Mouse (Mus musculus) neural tube, embryonic 11.5 days (tissue): ENCODE results near the gene Ccdc96. TPM values are rescaled to one million over a fixed set of nuclear protein-coding genes. Genes with fewer than 3 reads are reported as not detected.
A peak's percentile ranks its signal among the peaks of the same experiment; 100 is the strongest.

Experiments used
- ATAC-seq: fragments of 200-750 bp; cut with Nextera tagmentation; 2 replicates; pipeline ENCODE4 v1.8.0; 2017; ENCODE audit warnings: moderate number of reproducible peaks, mild to moderate bottlenecking, moderate TSS enrichment, moderate library complexity; ENCODE audit not compliant: insufficient read depth, low FRiP score, low TSS enrichment
- DNase-seq: peaks from one replicate; pipeline ENCODE4 v3.0.0-alpha.2; 2015; ENCODE audit warnings: low spot score
- H3K27ac ChIP-seq: fragments of 300-500 bp; sonication (generic); 2 replicates; pipeline ENCODE4 v1.5.1; 2014; ENCODE audit warnings: low read depth, mild to moderate bottlenecking, low read length
- H3K27me3 ChIP-seq: fragments of 300-500 bp; sonication (generic); 2 replicates; pipeline ENCODE4 v1.6.1; 2014; ENCODE audit warnings: mild to moderate bottlenecking, low read length, mixed read lengths; ENCODE audit not compliant: control insufficient read depth, insufficient read depth
- H3K36me3 ChIP-seq: fragments of 300-500 bp; sonication (generic); 2 replicates; pipeline ENCODE4 v1.6.1; 2014; ENCODE audit warnings: mild to moderate bottlenecking, low read length, moderate library complexity, mixed read lengths; ENCODE audit not compliant: control insufficient read depth, insufficient read depth
- H3K4me1 ChIP-seq: fragments of 300-500 bp; sonication (generic); 2 replicates; pipeline ENCODE4 v1.6.1; 2014; ENCODE audit warnings: low read length, mixed read lengths; ENCODE audit not compliant: control insufficient read depth, insufficient read depth
- H3K4me2 ChIP-seq: fragments of 300-500 bp; sonication (generic); 2 replicates; pipeline ENCODE4 v1.6.1; 2014; ENCODE audit warnings: low read depth, mild to moderate bottlenecking, moderate library complexity
- H3K4me3 ChIP-seq: fragments of 300-500 bp; sonication (generic); 2 replicates; pipeline ENCODE4 v1.5.1; 2014; ENCODE audit warnings: low read depth, low read length
- H3K9ac ChIP-seq: fragments of 300-500 bp; sonication (generic); 2 replicates; pipeline ENCODE4 v1.6.1; 2014; ENCODE audit warnings: mild to moderate bottlenecking, low read length
- H3K9me3 ChIP-seq: fragments of 300-500 bp; sonication (generic); 2 replicates; pipeline ENCODE4 v1.6.1; 2016; ENCODE audit warnings: low read length; ENCODE audit not compliant: control insufficient read depth
- WGBS: fragments of 180-500 bp; shearing (Covaris S2); extraction: QIAGEN DNeasy Blood & Tissue Kit; methylation state at CpG from one replicate; pipeline ENCODE4 v1.1.7; 2014; 5-methylcytosine and 5-hydroxymethylcytosine counted together
- polyA plus RNA-seq: library from polyadenylated mRNA; unstranded; fragments of >200 nt; fragmentation: Nextera tagmentation; extraction: Ambion mirVana; gene quantifications from 2 replicates; pipeline ENCODE4 v1.2.1, GENCODE M21; 2014

Gene Ccdc96
- polyA plus RNA-seq, 1 experiment from 2014 or later: 3.8 TPM

DNA sequence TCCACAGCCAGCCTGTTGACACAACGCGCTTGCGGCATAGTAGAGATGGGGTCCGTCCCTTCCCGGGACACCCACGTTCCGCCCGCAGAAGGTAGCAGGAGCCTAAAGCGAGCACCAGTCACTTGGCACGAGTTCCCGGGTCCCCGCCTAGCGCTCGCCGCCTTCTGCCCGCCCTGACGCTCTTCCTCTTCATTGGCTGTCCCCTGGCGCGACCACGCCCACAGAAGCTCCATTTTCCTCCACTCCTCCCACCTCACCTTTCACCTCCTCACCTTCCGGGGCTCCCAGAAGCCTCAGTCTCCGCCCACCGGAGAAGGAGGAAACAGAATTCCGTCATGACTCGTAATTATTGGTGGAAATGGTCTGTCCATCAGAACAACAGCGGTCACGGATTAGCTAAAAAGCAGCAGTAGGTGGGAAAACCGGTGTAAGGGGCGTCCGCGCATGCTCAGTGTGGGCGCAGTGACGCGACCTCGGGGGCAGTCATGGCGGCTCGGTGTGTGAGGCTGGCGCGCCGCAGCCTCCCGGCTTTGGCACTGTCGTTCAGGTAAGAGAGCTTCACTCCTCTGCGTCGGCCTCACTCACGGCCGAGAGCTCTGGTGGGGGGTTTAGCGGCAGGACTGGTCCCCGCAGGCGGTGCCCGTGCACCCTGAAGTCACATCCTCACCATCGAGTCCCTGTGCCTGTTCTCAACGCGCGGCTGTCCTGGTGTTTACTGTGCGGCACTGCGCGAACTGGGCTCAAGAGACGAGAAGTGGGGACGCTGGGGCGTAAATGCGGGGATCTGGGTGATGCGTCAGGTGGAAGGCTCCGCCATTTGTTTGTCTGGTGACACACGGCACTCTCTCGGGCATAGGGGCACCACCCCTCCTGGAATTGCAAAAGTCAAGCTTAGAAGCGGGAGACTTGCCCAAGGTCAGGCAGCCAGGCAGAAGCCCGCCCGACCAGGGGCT is 19.4 kb upstream of the Ccdc96 start, which contains the start of gene Grpel1:
Grpel1 (plus strand) TSS at position 290 of the 953 bp plus-strand sequence.
- Histone ChIP-seq H3K9ac (peak within 1 kb of the TSS; percentile 67), H3K4me2 (peak within 1 kb of the TSS; percentile 98), H3K27me3 (no peaks in the 10 kb centered on the region), H3K27ac (no peak within 1 kb of the TSS), H3K9me3 (no peaks in the 10 kb centered on the region), H3K4me1 (peaks cover 8% of the 10 kb centered on the region), H3K36me3 (no peaks in the 10 kb centered on the region; the same call in 1 of the 2 replicates), H3K4me3 (peak within 1 kb of the TSS; percentile 79)
- under 1% methylated on average over 68 of the region's 68 CpGs for WGBS
- ATAC-seq (peak; percentile 95), DNase-seq (peak; percentile 97)

DNA sequence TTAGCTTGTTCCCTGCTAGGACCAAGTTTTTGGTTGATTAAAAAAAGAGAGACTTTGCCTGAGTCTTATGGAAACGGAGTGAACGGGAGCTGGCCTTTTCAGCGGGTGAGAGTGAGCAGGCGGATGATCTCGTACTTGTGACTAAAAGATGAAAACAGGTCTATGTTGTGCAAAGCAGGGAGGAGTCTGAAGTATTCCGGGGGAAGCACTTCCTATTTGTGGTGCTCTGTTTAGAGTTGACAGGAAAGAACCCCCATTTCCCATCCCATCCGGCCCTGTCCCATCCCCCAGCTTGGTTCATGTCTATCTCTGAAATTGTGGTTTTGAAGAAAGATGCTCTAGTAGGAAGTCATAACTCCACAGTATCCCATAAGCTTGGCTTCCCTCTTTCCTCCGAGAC is 18.5 kb upstream of the Ccdc96 start:
- Histone ChIP-seq H3K27ac (no peak overlapping the region), H3K4me1 (peaks cover 8% of the 10 kb centered on the region), H3K9me3 (no peaks in the 10 kb centered on the region), H3K9ac (peak overlapping the region; percentile 67), H3K4me2 (peak overlapping the region; percentile 98), H3K36me3 (peaks cover 4% of the 10 kb centered on the region), H3K4me3 (peak overlapping the region; percentile 79), H3K27me3 (no peaks in the 10 kb centered on the region)
- 34% methylated on average over 8 of the region's 8 CpGs for WGBS
- ATAC-seq: no peak
- DNase-seq: no peak

DNA sequence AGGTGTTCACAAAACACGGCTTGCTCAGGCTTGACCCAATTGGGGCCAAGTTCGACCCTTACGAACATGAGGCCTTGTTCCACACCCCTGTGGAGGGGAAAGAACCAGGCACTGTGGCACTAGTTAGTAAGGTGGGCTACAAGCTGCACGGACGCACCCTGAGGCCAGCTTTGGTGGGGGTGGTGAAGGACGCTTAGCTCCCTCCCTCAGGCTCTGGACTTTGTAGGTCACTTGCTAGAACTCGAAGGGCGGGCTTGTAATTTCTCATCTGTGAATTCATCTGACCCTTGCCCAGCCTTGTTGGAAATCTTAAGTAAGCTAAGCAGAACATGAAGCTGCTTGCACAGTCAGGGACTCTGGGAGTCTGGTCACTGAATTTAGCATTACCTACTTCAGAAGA is 13.2 kb upstream of the Ccdc96 start:
- H3K36me3 ChIP-seq: peaks cover 14% of the 10 kb centered on the region
- no peaks in the 10 kb centered on the region; the same call in 1 of the 2 replicates for H3K4me1 ChIP-seq
- DNase-seq (no peak), ATAC-seq (no peak)
- H3K9me3 ChIP-seq: no peaks in the 10 kb centered on the region
- no peak overlapping the region for H3K27ac ChIP-seq
- 92% methylated on average over 8 of the region's 8 CpGs for WGBS
- no peak overlapping the region for H3K4me2 ChIP-seq
- no peaks in the 10 kb centered on the region for H3K27me3 ChIP-seq
- H3K9ac ChIP-seq: no peak overlapping the region
- no peak overlapping the region for H3K4me3 ChIP-seq

DNA sequence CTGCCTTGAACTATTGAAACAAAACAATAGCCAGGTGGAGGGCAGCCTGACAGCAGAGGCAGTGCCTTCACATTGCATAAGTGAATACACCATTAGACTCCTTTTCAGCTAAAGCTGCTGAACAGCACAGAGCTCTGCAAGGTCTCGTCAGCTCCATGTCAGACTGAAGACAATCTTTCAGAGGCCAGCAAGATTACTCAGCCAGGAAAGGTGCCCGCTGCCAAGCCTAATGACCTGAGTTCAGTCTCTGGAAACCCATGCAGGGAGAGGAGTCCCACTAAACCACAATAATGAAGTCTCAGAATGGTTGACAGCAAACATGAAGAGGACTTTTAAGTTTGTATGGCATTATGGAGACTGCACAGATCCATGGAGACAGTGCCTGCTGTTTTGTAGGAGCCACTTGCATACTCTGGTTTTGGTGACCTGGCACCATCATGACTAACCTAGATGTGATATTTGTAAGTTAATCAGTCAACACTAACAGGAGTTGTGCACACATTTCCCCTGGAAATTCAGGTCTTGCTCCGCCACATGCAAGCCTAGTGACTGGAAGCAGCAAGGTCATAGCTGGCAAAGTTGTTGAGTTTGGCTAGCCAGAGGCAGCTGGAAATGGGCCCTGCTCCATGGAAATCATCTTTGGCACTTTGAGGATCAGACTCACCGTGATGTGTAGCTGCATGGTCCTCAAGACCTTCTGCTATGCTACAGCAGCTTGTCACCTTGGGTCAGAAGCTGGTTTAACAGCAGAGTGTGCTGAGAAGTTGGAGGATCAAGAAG is 11.3 kb upstream of the Ccdc96 start:
- Histone ChIP-seq H3K4me3 (no peak overlapping the region), H3K36me3 (peaks cover 14% of the 10 kb centered on the region), H3K4me2 (no peak overlapping the region), H3K9ac (no peak overlapping the region), H3K27me3 (no peaks in the 10 kb centered on the region), H3K9me3 (no peaks in the 10 kb centered on the region), H3K27ac (no peak overlapping the region), H3K4me1 (no peaks in the 10 kb centered on the region)
- ATAC-seq (no peak), DNase-seq (no peak)
- 87% methylated on average over 4 of the region's 4 CpGs for WGBS

DNA sequence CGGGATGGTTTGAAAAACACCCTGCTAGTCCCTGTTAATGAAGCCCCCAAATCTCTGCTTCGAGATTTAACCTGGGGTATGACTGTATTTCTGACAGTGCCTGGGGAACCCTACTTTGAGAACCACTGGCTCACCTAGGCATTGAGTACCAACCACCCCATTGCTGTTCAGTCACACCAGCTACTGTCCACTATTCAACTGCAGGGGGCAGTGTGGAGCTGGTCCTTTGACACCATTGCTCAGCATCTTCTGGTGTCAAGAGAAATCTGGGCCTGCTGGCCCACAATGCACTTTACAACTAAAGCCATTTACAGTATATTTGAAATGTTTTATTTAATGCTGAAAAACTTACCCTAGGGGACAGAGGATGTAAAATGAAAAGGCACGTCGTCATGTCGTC is 10.1 kb upstream of the Ccdc96 start:
- Histone ChIP-seq H3K9me3 (no peaks in the 10 kb centered on the region), H3K4me3 (no peak overlapping the region), H3K27ac (no peak overlapping the region), H3K4me1 (no peaks in the 10 kb centered on the region), H3K36me3 (peaks cover 14% of the 10 kb centered on the region), H3K4me2 (no peak overlapping the region), H3K27me3 (no peaks in the 10 kb centered on the region), H3K9ac (no peak overlapping the region)
- 85% methylated on average over 5 of the region's 5 CpGs for WGBS
- ATAC-seq: no peak; the same call in 1 of the 2 replicates
- peak; percentile 69 for DNase-seq

DNA sequence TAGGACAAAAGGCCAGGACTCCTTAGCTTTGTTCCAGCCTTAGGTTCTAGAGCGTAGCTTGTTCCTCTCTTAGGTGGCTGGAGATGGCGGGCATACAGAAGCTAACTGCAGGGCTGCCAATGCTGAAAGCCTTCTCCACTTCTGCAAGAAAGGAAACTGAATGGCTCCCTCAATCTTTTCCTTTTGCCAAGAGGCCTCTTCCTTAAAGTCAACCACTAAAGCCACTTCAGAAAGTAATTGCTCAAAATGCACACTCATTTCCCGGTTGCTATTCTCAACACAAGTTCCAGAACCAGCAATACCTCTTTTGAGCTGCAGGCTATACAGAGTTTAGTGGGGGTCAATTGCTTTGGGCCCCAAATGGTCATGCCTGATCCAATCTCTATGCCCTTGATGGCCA is 6.9 kb upstream of the Ccdc96 start:
- Histone ChIP-seq H3K4me2 (no peak overlapping the region), H3K9ac (no peak overlapping the region), H3K27ac (no peak overlapping the region), H3K27me3 (no peaks in the 10 kb centered on the region), H3K9me3 (no peaks in the 10 kb centered on the region), H3K4me3 (no peak overlapping the region), H3K36me3 (peaks cover 4% of the 10 kb centered on the region; the same call in 1 of the 2 replicates), H3K4me1 (peaks cover 8% of the 10 kb centered on the region)
- no peak for DNase-seq
- ATAC-seq: no peak
- WGBS: 86% methylated on average over 3 of the region's 3 CpGs

DNA sequence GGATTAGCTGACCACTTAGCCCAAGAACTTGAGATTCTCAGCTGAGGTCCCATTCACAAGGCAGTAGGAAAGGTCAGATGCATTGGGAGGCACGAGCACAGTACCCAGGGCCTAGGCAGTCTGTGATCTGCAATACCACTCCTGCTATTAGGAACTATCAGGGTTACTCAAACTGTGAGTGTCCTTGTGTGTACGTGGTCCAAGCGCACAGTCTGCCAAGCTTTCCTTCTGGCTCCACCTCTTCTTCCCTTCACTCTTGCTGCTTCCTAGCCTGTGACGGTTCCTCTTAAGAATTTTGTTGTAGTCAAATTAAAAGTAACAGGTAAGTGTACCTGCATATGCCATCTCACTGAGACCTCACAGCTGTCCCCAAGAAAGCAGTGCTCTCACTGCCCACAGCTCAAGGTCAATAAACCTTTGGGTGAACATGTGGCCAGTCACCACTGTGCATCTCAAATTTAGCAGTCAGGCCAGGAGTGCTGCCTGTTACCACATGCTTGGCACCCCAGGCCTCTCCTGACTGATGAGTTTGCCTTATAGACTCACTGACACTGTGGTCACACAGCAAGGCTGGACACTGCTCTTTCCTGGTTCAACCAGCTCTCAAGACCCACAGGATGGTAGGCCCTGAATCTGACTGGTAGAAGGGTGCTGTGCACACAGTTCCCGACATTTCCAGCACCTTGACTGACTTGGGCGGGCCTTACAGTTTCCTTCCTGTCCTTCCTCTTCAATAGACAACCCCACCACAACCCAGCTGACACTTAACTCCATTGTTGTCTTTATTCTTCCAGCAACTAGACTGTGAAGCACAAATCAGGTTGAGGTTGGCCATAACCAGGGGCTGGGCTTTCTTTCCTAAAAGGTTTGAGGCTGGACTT is 5.6 kb upstream of the Ccdc96 start:
- no peak overlapping the region for H3K4me2 ChIP-seq
- no peak overlapping the region for H3K27ac ChIP-seq
- 89% methylated on average over 6 of the region's 6 CpGs for WGBS
- H3K36me3 ChIP-seq: no peaks in the 10 kb centered on the region; the same call in 1 of the 2 replicates
- H3K9me3 ChIP-seq: no peaks in the 10 kb centered on the region
- H3K4me1 ChIP-seq: peaks cover 18% of the 10 kb centered on the region
- H3K27me3 ChIP-seq: no peaks in the 10 kb centered on the region
- no peak for ATAC-seq
- DNase-seq: no peak
- no peak overlapping the region for H3K4me3 ChIP-seq
- no peak overlapping the region for H3K9ac ChIP-seq

DNA sequence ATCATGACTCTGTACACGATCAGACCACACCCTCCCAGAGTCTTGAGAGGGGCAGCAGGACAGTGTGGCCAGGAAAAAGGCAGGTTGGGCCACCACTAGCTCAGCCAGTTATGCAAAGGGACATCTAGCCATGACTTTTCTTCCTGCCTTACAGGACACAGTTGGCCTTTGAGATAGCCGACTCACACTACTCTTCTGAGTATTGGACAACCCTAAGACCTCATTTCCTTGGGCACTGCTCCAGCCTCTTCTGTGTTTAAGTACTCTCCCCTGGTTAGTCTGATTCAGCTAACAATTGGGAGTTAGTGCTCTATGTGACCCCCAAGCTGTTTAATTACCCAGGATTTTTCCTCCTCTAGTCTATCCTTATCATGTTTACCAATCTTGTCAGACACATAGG is 4.7 kb upstream of the Ccdc96 start:
- H3K4me1 ChIP-seq: peaks cover 18% of the 10 kb centered on the region
- no peak overlapping the region for H3K4me2 ChIP-seq
- H3K27me3 ChIP-seq: no peaks in the 10 kb centered on the region
- H3K9ac ChIP-seq: no peak overlapping the region
- H3K36me3 ChIP-seq: no peaks in the 10 kb centered on the region; the same call in 1 of the 2 replicates
- ATAC-seq (no peak), DNase-seq (no peak)
- no peaks in the 10 kb centered on the region for H3K9me3 ChIP-seq
- H3K4me3 ChIP-seq: no peak overlapping the region
- H3K27ac ChIP-seq: no peak overlapping the region
- 80% methylated on average over 2 of the region's 2 CpGs for WGBS
